Mouse (Mus musculus) CH12.LX (cell line): ENCODE results near the gene Pde3a. TPM values are rescaled to one million over a fixed set of nuclear protein-coding genes. Genes with fewer than 3 reads are reported as not detected.

ENCODE experiments used
- DNase-seq: peaks from one replicate; pipeline ENCODE4 v3.0.0-alpha.2; 2013; ENCODE audit errors: extremely low read depth
- H3K27ac ChIP-seq: 2 replicates; pipeline ENCODE4 v1.5.1; 2012; ENCODE audit warnings: low read depth, mild to moderate bottlenecking, control low read depth, moderate library complexity; ENCODE audit not compliant: insufficient read depth
- H3K27me3 ChIP-seq: replicated peaks from 2 replicates; pipeline ENCODE3; 2012; ENCODE audit warnings: inconsistent platforms
- H3K36me3 ChIP-seq, 2 experiments: replicated peaks in 1 of 2; 2 replicates each; pipeline versions ENCODE3 to v1.6.1; 2012; ENCODE audit warnings: inconsistent platforms in 1 of 2, low read length in 1 of 2, mild to moderate bottlenecking in 1 of 2, mixed read lengths in 1 of 2, moderate library complexity in 1 of 2; ENCODE audit not compliant: control insufficient read depth in 1 of 2, insufficient read depth in 1 of 2
- H3K4me1 ChIP-seq, 2 experiments: 2 replicates each; pipeline ENCODE4 v1.6.1; 2012; ENCODE audit warnings: inconsistent platforms in 1 of 2, moderate library complexity in 1 of 2; ENCODE audit not compliant: insufficient read depth in 2 of 2, control insufficient read depth in 1 of 2
- H3K4me2 ChIP-seq: 2 replicates; pipeline ENCODE4 v1.6.1; 2012; ENCODE audit warnings: low read depth, mild to moderate bottlenecking, control low read depth; ENCODE audit not compliant: poor library complexity, insufficient read depth, severe bottlenecking
- H3K4me3 ChIP-seq, 3 experiments: fragments of 150-350 bp in 1 of 3; sonication (generic) in 1 of 3; replicated peaks in 1 of 3; 2 replicates each; pipeline versions ENCODE3 to v1.5.1; 2011 to 2012; ENCODE audit warnings: low read depth in 2 of 3, low read length in 2 of 3, mild to moderate bottlenecking in 2 of 3, moderate library complexity in 2 of 3, control low read depth in 1 of 3, improper control_type of control experiment in 1 of 3, inconsistent platforms in 1 of 3, mixed read lengths in 1 of 3; ENCODE audit not compliant: poor library complexity in 1 of 3
- H3K79me2 ChIP-seq: replicated peaks from 2 replicates; pipeline ENCODE4 v1.6.1; 2012; ENCODE audit warnings: mild to moderate bottlenecking, moderate library complexity; ENCODE audit not compliant: control insufficient read depth, poor library complexity, insufficient read depth, severe bottlenecking; ENCODE audit errors: extremely low read depth
- H3K9ac ChIP-seq: 2 replicates; pipeline ENCODE4 v1.6.1; 2012; ENCODE audit warnings: low read depth, mild to moderate bottlenecking, control low read depth, moderate library complexity; ENCODE audit not compliant: insufficient read depth
- H3K9me3 ChIP-seq: replicated peaks from 2 replicates; pipeline ENCODE3; 2012; ENCODE audit warnings: low read length, inconsistent platforms, mixed read lengths
- BHLHE40 ChIP-seq: IDR thresholded peaks from 2 replicates; pipeline ENCODE4 v1.6.1; 2011; ENCODE audit warnings: mild to moderate bottlenecking, low read depth, low read length, improper control_type of control experiment
- CHD2 ChIP-seq: IDR thresholded peaks from 2 replicates; pipeline ENCODE4 v1.6.1; 2011; ENCODE audit warnings: low read length, improper control_type of control experiment
- E2F4 ChIP-seq: IDR thresholded peaks from 2 replicates; pipeline ENCODE4 v1.6.1; 2011; ENCODE audit warnings: low read depth, low read length, improper control_type of control experiment; ENCODE audit not compliant: insufficient replicate concordance
- ELF1 ChIP-seq: IDR thresholded peaks from 2 replicates; pipeline ENCODE4 v1.6.1; 2014; ENCODE audit warnings: low read depth, mild to moderate bottlenecking, inconsistent platforms, low read length, improper control_type of control experiment
- EP300 ChIP-seq: IDR thresholded peaks from 2 replicates; pipeline ENCODE4 v1.6.1; 2011; ENCODE audit warnings: low read length, improper control_type of control experiment
- ETS1 ChIP-seq: conservative IDR thresholded peaks from 2 replicates; pipeline ENCODE4 v1.6.1; 2012; ENCODE audit warnings: low read depth, mild to moderate bottlenecking, inconsistent platforms, low read length, improper control_type of control experiment, moderate library complexity
- GABPA ChIP-seq: IDR thresholded peaks from 2 replicates; pipeline ENCODE4 v1.6.1; 2012; ENCODE audit warnings: low read depth, low read length, improper control_type of control experiment, inconsistent platforms; ENCODE audit not compliant: insufficient replicate concordance
- HCFC1 ChIP-seq: IDR thresholded peaks from 2 replicates; pipeline ENCODE4 v1.6.1; 2012; ENCODE audit warnings: low read depth, mild to moderate bottlenecking, inconsistent platforms, low read length, improper control_type of control experiment
- IRF4 ChIP-seq: IDR thresholded peaks from 2 replicates; pipeline ENCODE4 v1.6.1; 2014; ENCODE audit warnings: low read depth, mild to moderate bottlenecking, inconsistent platforms, low read length, improper control_type of control experiment
- JUND ChIP-seq: conservative IDR thresholded peaks from 2 replicates; pipeline ENCODE4 v1.6.1; 2011; ENCODE audit warnings: low read depth, low read length, improper control_type of control experiment
- KAT2A ChIP-seq: IDR thresholded peaks from 2 replicates; pipeline ENCODE4 v1.6.1; 2012; ENCODE audit warnings: low read length, improper control_type of control experiment, inconsistent platforms; ENCODE audit not compliant: insufficient replicate concordance
- MAFK ChIP-seq: IDR thresholded peaks from 2 replicates; pipeline ENCODE4 v1.6.1; 2011; ENCODE audit warnings: low read length, improper control_type of control experiment; ENCODE audit not compliant: insufficient replicate concordance
- MAX ChIP-seq: IDR thresholded peaks from 2 replicates; pipeline ENCODE4 v1.6.1; 2011; ENCODE audit warnings: low read length, improper control_type of control experiment
- MEF2A ChIP-seq: IDR thresholded peaks from 2 replicates; pipeline ENCODE4 v1.6.1; 2014; ENCODE audit warnings: low read depth, mild to moderate bottlenecking, inconsistent platforms, low read length, improper control_type of control experiment, borderline replicate concordance
- MXI1 ChIP-seq: IDR thresholded peaks from 2 replicates; pipeline ENCODE4 v1.6.1; 2011; ENCODE audit warnings: mild to moderate bottlenecking, low read depth, low read length, improper control_type of control experiment
- MYC ChIP-seq: IDR thresholded peaks from 2 replicates; pipeline ENCODE4 v1.6.1; 2011; ENCODE audit warnings: low read depth, mild to moderate bottlenecking, improper control_type of control experiment, low read length
- NRF1 ChIP-seq: IDR thresholded peaks from 2 replicates; pipeline ENCODE4 v1.6.1; 2014; ENCODE audit warnings: low read depth, mild to moderate bottlenecking, inconsistent platforms, low read length, improper control_type of control experiment, moderate library complexity
- SIN3A ChIP-seq: IDR thresholded peaks from 2 replicates; pipeline ENCODE4 v1.6.1; 2012; ENCODE audit warnings: low read length, improper control_type of control experiment, inconsistent platforms
- SMC3 ChIP-seq: IDR thresholded peaks from 2 replicates; pipeline ENCODE4 v1.6.1; 2011; ENCODE audit warnings: low read depth, low read length, improper control_type of control experiment
- TBP ChIP-seq: conservative IDR thresholded peaks from 2 replicates; pipeline ENCODE4 v1.6.1; 2011; ENCODE audit warnings: low read depth, low read length, improper control_type of control experiment
- TCF12 ChIP-seq: IDR thresholded peaks from 2 replicates; pipeline ENCODE4 v1.6.1; 2014; ENCODE audit warnings: low read depth, mild to moderate bottlenecking, inconsistent platforms, low read length, improper control_type of control experiment
- UBTF ChIP-seq: IDR thresholded peaks from 2 replicates; pipeline ENCODE4 v1.6.1; 2012; ENCODE audit warnings: low read depth, mild to moderate bottlenecking, inconsistent platforms, low read length, improper control_type of control experiment, moderate library complexity
- USF1 ChIP-seq: IDR thresholded peaks from 2 replicates; pipeline ENCODE4 v1.6.1; 2014; ENCODE audit warnings: low read depth, mild to moderate bottlenecking, inconsistent platforms, low read length, improper control_type of control experiment
- USF2 ChIP-seq: conservative IDR thresholded peaks from 2 replicates; pipeline ENCODE4 v1.6.1; 2011; ENCODE audit warnings: low read depth, low read length, improper control_type of control experiment
- dilution Hi-C: fragments of 300-500 bp; cut with MboI; formaldehyde crosslinking; loops from 2 replicates; pipeline ENCODE4 v1.14.3; 2020; ENCODE audit warnings: low sequenced_read_pairs; ENCODE audit not compliant: extremely low pct_unique_long_range_greater_than_20kb, extremely low pct_ligation_motif_present
- in situ Hi-C: fragments of 300-500 bp; cut with MboI; formaldehyde crosslinking; loops from 3 replicates; pipeline ENCODE4 v1.14.3; 2019; ENCODE audit warnings: low sequenced_read_pairs, low pct_ligation_motif_present, low pct_unique_long_range_greater_than_20kb, mixed read lengths
- polyA plus RNA-seq: library from polyadenylated mRNA; unstranded; fragments of >175 nt; gene quantifications from 2 replicates; pipeline ENCODE4 v1.2.1, GENCODE M21; 2012; ENCODE audit warnings: low read depth; ENCODE audit not compliant: insufficient read length
- total RNA-seq, 2 experiments: library from RNA; depleted of rRNA; stranded (reverse); fragments of 300-350 nt in 1 of 2; fragments of >200 nt in 1 of 2; gene quantifications; 2 replicates each; pipeline ENCODE4 v1.2.3; 2012 to 2014

The Pde3a gene
- under 0.01 TPM in 1 of 2 replicates, not detected in the other for total RNA-seq (2012; rRNA removed)
- total RNA-seq (2014; rRNA removed): 0.03 TPM in 2 replicates
- polyA plus RNA-seq: 0.03 and 0.04 TPM in 2 replicates

GRCm38 (mm10) chr6:141248691-141249584 is at the start of gene Pde3a:
TSS of gene Pde3a (plus strand) at chr6:141249269.
- no peak within 1 kb of the TSS for H3K9ac ChIP-seq
- no peaks in the 10 kb centered on the region for H3K36me3 ChIP-seq
- no peak within 1 kb of the TSS for H3K4me3 ChIP-seq
- no peak within 1 kb of the TSS for H3K4me2 ChIP-seq
- H3K27me3 ChIP-seq: no peaks in the 10 kb centered on the region
- no peaks in the 10 kb centered on the region for H3K4me1 ChIP-seq
- TF ChIP-seq E2F4 (no peak), NRF1 (no peak), IRF4 (no peak), MAFK (no peak), GABPA (no peak), MXI1 (no peak)
- in situ Hi-C loops (loop anchor here (25.0 kb wide), 1 partner anchor 487 kb away; no protein-coding TSS in a partner anchor), dilution Hi-C loops (no loop called here)
- H3K79me2 ChIP-seq: no peaks in the 10 kb centered on the region
- no peak for DNase-seq
- H3K27ac ChIP-seq: no peak within 1 kb of the TSS
- H3K9me3 ChIP-seq: peaks cover 9% of the 10 kb centered on the region

GRCm38 (mm10) chr6:141200173-141200615 is 48.9 kb upstream of the Pde3a start:
- no peaks in the 10 kb centered on the region for H3K27me3 ChIP-seq
- in situ Hi-C loops: no loop called here

GRCm38 (mm10) chr6:141207531-141207930 is 41.5 kb upstream of the Pde3a start:
- Histone ChIP-seq H3K27me3 (no peaks in the 10 kb centered on the region), H3K36me3 (no peaks in the 10 kb centered on the region), H3K79me2 (no peaks in the 10 kb centered on the region), H3K4me3 (no peak overlapping the region), H3K27ac (no peak overlapping the region), H3K9ac (no peak overlapping the region), H3K9me3 (no peaks in the 10 kb centered on the region), H3K4me2 (no peak overlapping the region), H3K4me1 (no peaks in the 10 kb centered on the region)
- no peak for DNase-seq
- dilution Hi-C loops (no loop called here), in situ Hi-C loops (no loop called here)
- TF ChIP-seq SIN3A: no peak
- no peak for TF ChIP-seq MEF2A
- no peak for TF ChIP-seq UBTF
- no peak for TF ChIP-seq MAX
- TF ChIP-seq TBP: no peak
- no peak for TF ChIP-seq USF2
- no peak for TF ChIP-seq HCFC1
- no peak for TF ChIP-seq BHLHE40
- TF ChIP-seq JUND: no peak
- TF ChIP-seq USF1: no peak
- no peak for TF ChIP-seq MYC
- TF ChIP-seq TCF12: no peak
- TF ChIP-seq KAT2A: no peak
- TF ChIP-seq EP300: no peak
- no peak for TF ChIP-seq ELF1
- no peak for TF ChIP-seq NRF1

More at GRCm38 (mm10) chr6:141200173-141200615, 48.9 kb upstream of the Pde3a start:
- Histone ChIP-seq H3K9me3 (no peaks in the 10 kb centered on the region), H3K4me1 (no peaks in the 10 kb centered on the region), H3K4me3 (no peak overlapping the region), H3K9ac (no peak overlapping the region), H3K36me3 (no peaks in the 10 kb centered on the region), H3K4me2 (no peak overlapping the region), H3K27ac (no peak overlapping the region)
- dilution Hi-C loops: no loop called here
- DNase-seq: no peak
- TF ChIP-seq ETS1 (no peak), CHD2 (no peak), IRF4 (no peak), GABPA (no peak), ELF1 (no peak), USF2 (no peak), TCF12 (no peak), SMC3 (no peak)
- TF ChIP-seq, all 38 proteins: peak for 0
- no peaks in the 10 kb centered on the region for H3K79me2 ChIP-seq
